Mouse (Mus musculus): ENCODE measurements around the gene Ints6.

Gene Ints6

GRCm38 (mm10) chr14:62637436-62638344 lies 123.3 kb downstream of the Ints6 start:
- in situ Hi-C loops (cut with MboI; ENCODE audit: low sequenced_read_pairs): no loop called here

GRCm38 (mm10) chr14:62627951-62628350 lies 133.0 kb downstream of the Ints6 start:
- in situ Hi-C loops (cut with MboI; ENCODE audit: low sequenced_read_pairs): no loop called here

Data from CH12F3 (cell line).